Mouse (Mus musculus) heart, postnatal 0 days (tissue): ENCODE results near the gene Ttc7b. TPM values are rescaled to one million over a fixed set of nuclear protein-coding genes. Genes with fewer than 3 reads are reported as not detected.

ENCODE experiments used
- ATAC-seq: fragments of 200-750 bp; cut with Nextera tagmentation; 2 replicates; pipeline ENCODE4 v1.8.0; 2017; ENCODE audit warnings: low read depth, moderate number of reproducible peaks, moderate library complexity; ENCODE audit not compliant: insufficient read depth
- DNase-seq: peaks from one replicate; pipeline ENCODE4 v3.0.0-alpha.2; 2016; ENCODE audit warnings: low spot score
- H3K27ac ChIP-seq: fragments of 300-500 bp; sonication (generic); 2 replicates; pipeline ENCODE4 v1.5.1; 2014; ENCODE audit warnings: low read depth, mild to moderate bottlenecking
- H3K27me3 ChIP-seq: fragments of 300-500 bp; sonication (generic); 2 replicates; pipeline ENCODE4 v1.6.1; 2014; ENCODE audit warnings: low read length, mixed read lengths; ENCODE audit not compliant: control insufficient read depth, insufficient read depth
- H3K36me3 ChIP-seq: fragments of 300-500 bp; sonication (generic); replicated peaks from 2 replicates; pipeline ENCODE4 v1.6.1; 2014; ENCODE audit warnings: low read length, mixed read lengths; ENCODE audit not compliant: control insufficient read depth, insufficient read depth
- H3K4me1 ChIP-seq: fragments of 300-500 bp; sonication (generic); 2 replicates; pipeline ENCODE4 v1.6.1; 2014; ENCODE audit warnings: antibody characterized with exemption; ENCODE audit not compliant: control insufficient read depth, insufficient read depth
- H3K4me2 ChIP-seq: fragments of 300-500 bp; sonication (generic); 2 replicates; pipeline ENCODE4 v1.6.1; 2014; ENCODE audit warnings: low read depth, mild to moderate bottlenecking, low read length, moderate library complexity
- H3K4me3 ChIP-seq: fragments of 300-500 bp; sonication (generic); 2 replicates; pipeline ENCODE4 v1.5.1; 2014; ENCODE audit warnings: low read depth, low read length
- H3K9ac ChIP-seq: fragments of 300-500 bp; sonication (generic); replicated peaks from 2 replicates; pipeline ENCODE4 v1.6.1; 2014; ENCODE audit warnings: low read depth, low read length, mixed read lengths
- H3K9me3 ChIP-seq: fragments of 300-500 bp; sonication (generic); replicated peaks from 2 replicates; pipeline ENCODE4 v1.6.1; 2016; ENCODE audit warnings: low read length; ENCODE audit not compliant: control insufficient read depth
- CTCF ChIP-seq: IDR thresholded peaks from 2 replicates; pipeline ENCODE4 v1.5.1; 2016; ENCODE audit warnings: antibody characterized with exemption, control low read depth, low read depth
- EP300 ChIP-seq: IDR thresholded peaks from 2 replicates; pipeline ENCODE4 v1.6.1; 2016; ENCODE audit warnings: antibody characterized with exemption, low read depth
- WGBS: fragments of 180-500 bp; shearing (Covaris S2); extraction: QIAGEN DNeasy Blood & Tissue Kit; methylation state at CpG from one replicate; pipeline ENCODE4 v1.1.7; 2014; 5-methylcytosine and 5-hydroxymethylcytosine counted together
- polyA plus RNA-seq: library from polyadenylated mRNA; unstranded; fragments of >200 nt; fragmentation: Nextera tagmentation; extraction: Ambion mirVana; gene quantifications from 2 replicates; pipeline ENCODE4 v1.2.1, GENCODE M21; 2015
- total RNA-seq: library from RNA; depleted of rRNA; stranded (reverse); fragments of >200 nt; gene quantifications from 2 replicates; pipeline ENCODE4 v1.2.3, GENCODE M21; 2014; ENCODE audit warnings: low replicate concordance

The Ttc7b gene
- total and polyA plus RNA-seq, 2 experiments from 2014 or later = 6.7 to 29.4 TPM

DNA sequence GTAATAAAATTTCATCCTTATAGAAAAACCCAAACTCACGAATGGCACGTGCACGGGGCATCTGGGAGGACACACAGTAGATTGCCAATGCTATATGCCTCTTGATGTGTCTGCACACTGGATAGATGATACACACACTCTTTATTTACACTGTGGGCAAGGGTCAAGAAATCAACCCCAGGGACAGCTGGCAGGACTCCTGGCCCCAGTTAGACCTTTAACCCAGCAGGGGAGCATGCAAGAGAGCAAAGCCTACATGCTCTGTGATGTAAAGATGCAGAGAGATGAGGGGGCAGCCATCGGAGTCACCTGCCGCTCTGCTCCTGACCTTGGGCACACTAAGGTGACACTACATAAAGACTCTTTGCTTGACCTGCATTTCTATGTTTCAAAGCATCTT is 32.3 kb downstream of the Ttc7b start:
- no peak overlapping the region for H3K9ac ChIP-seq
- ATAC-seq (no peak), DNase-seq (no peak)
- TF ChIP-seq EP300 (no peak), CTCF (no peak)
- H3K4me1 ChIP-seq = no peaks in the 10 kb centered on the region
- no peak overlapping the region for H3K27ac ChIP-seq
- no peak overlapping the region for H3K4me3 ChIP-seq
- no peaks in the 10 kb centered on the region for H3K9me3 ChIP-seq
- H3K36me3 ChIP-seq = peaks cover 26% of the 10 kb centered on the region
- H3K27me3 ChIP-seq = no peaks in the 10 kb centered on the region
- H3K4me2 ChIP-seq = no peak overlapping the region
- WGBS = 90% methylated on average over 5 of the region's 5 CpGs

DNA sequence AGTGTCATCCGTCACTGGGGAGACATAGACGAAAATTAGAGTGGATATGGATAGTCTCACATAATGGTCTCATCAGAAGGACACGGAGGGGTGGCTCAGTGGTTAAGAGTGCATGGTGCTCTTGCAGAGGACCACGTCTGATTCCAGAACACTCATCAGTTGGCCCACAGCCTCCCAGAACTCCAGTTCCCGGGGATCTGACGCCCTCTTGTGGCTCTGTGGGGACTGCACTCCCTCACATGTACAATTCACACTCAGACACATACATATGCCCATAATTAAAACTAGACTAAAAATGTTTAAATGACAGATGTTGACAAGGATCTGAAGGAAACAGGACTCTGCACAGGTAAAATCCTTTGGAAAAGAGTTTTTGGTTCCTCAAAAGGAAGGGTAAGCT is 34.4 kb downstream of the Ttc7b start:
- Histone ChIP-seq H3K4me2 (no peak overlapping the region), H3K9ac (no peak overlapping the region), H3K27me3 (no peaks in the 10 kb centered on the region), H3K9me3 (no peaks in the 10 kb centered on the region), H3K36me3 (peaks cover 29% of the 10 kb centered on the region), H3K4me3 (no peak overlapping the region), H3K27ac (no peak overlapping the region), H3K4me1 (no peaks in the 10 kb centered on the region)
- WGBS = 70% methylated on average over 6 of the region's 6 CpGs
- no peak for TF ChIP-seq CTCF
- TF ChIP-seq EP300 = no peak
- no peak for ATAC-seq
- DNase-seq = no peak

- 90% methylated on average over 1 of the region's 1 CpGs for WGBS
- Histone ChIP-seq H3K4me1 (peaks cover 10% of the 10 kb centered on the region), H3K9me3 (no peaks in the 10 kb centered on the region), H3K4me3 (no peak overlapping the region), H3K27me3 (no peaks in the 10 kb centered on the region), H3K9ac (no peak overlapping the region), H3K27ac (no peak overlapping the region), H3K4me2 (no peak overlapping the region), H3K36me3 (peaks cover 27% of the 10 kb centered on the region)
- TF ChIP-seq CTCF (no peak), EP300 (no peak)
- ATAC-seq (no peak), DNase-seq (no peak)
Observed at GRCm38 (mm10) chr12:100483054-100483453, 37.6 kb downstream of the Ttc7b start.

DNA sequence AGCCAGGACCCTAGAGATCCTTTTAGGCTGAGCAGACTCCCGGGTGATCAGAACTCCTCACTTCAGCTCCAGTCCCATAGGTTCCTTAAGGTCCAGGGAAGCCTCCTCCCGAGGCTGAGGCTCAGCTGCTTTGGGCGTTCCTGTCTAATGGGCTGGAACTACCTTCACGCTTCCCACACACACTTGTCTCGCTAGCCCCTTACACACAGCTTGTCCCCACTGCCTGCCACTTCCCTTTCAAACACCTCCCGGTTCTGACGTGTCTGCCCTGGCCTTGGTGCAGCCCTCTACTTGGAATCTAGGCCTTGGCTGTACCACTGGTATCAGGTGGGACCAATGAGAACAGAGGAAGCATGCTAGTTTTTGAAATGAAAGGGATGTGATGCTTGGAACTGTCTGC is 38.4 kb downstream of the Ttc7b start:
- WGBS = 73% methylated on average over 7 of the region's 7 CpGs
- TF ChIP-seq CTCF (no peak), EP300 (no peak)
- H3K4me1 ChIP-seq = peaks cover 10% of the 10 kb centered on the region
- no peak overlapping the region for H3K4me2 ChIP-seq
- H3K9me3 ChIP-seq = no peaks in the 10 kb centered on the region
- ATAC-seq = no peak
- H3K27ac ChIP-seq = no peak overlapping the region
- no peaks in the 10 kb centered on the region for H3K27me3 ChIP-seq
- DNase-seq = no peak
- no peak overlapping the region for H3K4me3 ChIP-seq
- H3K36me3 ChIP-seq = peaks cover 27% of the 10 kb centered on the region
- no peak overlapping the region for H3K9ac ChIP-seq

DNA sequence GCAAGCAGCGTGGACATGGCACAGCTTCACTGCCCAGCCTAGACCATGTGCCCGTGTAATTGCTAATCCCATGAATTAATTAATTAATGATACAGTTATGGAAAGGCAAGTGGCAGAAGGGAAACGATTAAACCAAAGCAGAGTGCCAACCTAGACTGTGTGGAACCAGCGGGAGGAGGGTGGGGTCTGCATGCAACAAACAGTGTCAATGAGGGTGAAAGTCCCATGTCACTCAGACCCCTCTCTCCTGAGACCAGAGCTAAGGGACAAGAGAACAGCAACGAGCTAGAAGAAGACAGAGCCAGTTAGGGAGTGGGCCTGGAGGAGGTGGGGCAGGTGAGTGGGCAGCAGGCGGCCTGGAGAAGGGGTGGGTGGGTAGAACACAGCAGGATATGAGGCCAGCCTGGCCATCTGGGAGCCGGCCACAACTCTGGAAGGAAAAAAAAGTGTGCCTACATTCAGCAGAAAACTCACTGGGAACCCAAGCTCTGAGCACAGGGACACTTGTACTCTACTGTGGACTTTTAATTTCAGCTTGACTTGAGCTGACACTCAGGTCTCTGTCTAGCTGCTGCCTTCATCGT is 39.1 kb downstream of the Ttc7b start:
- H3K4me1 ChIP-seq = peaks cover 10% of the 10 kb centered on the region
- H3K4me3 ChIP-seq = no peak overlapping the region
- peaks cover 27% of the 10 kb centered on the region for H3K36me3 ChIP-seq
- no peak overlapping the region for H3K9ac ChIP-seq
- no peaks in the 10 kb centered on the region for H3K27me3 ChIP-seq
- TF ChIP-seq EP300 (no peak), CTCF (no peak)
- no peaks in the 10 kb centered on the region for H3K9me3 ChIP-seq
- DNase-seq (no peak), ATAC-seq (no peak)
- H3K4me2 ChIP-seq = no peak overlapping the region
- 76% methylated on average over 8 of the region's 8 CpGs for WGBS
- H3K27ac ChIP-seq = no peak overlapping the region

DNA sequence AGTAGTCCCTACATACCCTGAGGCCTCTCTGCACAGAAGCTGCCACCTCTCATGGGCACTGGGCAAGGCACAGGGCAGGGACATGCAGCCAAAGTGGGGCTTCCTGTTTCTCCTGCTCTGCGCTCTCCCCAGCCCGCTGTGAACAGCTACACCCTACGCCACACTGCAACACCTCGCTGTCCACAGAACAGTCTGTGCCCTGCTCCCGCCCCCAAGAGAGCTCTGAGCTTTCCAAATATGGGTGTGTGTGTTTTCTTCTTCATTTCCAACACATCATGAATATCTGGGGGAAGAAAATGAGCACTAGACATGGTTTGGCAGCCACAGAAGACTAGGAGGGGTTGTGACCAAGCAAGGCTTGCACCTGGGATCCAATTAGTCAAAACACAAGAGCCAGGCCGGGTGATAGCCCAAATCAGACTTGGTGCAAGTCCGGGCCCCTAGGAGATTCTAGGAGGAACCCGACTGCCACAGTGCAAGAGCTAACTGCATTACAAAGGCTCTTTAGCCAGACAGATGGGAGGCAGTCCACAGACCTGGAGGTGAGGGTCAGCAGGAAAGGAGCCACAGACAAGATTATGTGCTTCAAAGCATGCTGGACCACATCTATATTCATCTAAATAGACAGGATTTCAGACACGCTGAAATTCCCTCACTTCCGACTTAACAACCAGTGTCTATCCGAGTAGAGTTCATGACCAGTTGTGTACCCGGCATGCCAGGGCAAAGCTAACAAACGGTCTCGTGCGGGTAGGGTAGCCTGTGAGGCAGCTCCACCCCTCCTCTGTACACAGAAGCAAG is 39.8 kb downstream of the Ttc7b start:
- Histone ChIP-seq H3K36me3 (peaks cover 27% of the 10 kb centered on the region), H3K9ac (no peak overlapping the region), H3K4me2 (no peak overlapping the region), H3K27me3 (no peaks in the 10 kb centered on the region), H3K4me3 (no peak overlapping the region), H3K27ac (0 out of 2 replicates have a peak overlapping the region, but pooled peaks have one; percentile 13), H3K9me3 (no peaks in the 10 kb centered on the region), H3K4me1 (peaks cover 10% of the 10 kb centered on the region)
- TF ChIP-seq EP300 (no peak), CTCF (no peak)
- no peak for DNase-seq
- no peak for ATAC-seq
- WGBS = 81% methylated on average over 15 of the region's 15 CpGs
